In genomic region chr7:12985724-12986123, GRCm38 (mm10) we compare ENCODE assay signal across 25 mouse cellular contexts. TPM values are rescaled to one million over a fixed set of nuclear protein-coding genes. Genes with fewer than 3 reads are reported as not detected.
DNase-seq lines count a peak whose midpoint lies in the region; ATAC-seq and TF ChIP-seq lines count a peak whose summit lies in the region.
"Had no signal": no experiment of that assay in that cellular context is flagged by ENCODE, and none has a peak within 500 bp of the region (broad histone marks: within the 10 kb centered on the region; RNA-seq: fewer than 3 reads in every experiment).

No protein-coding gene starts in this region.

- no peaks in the 10 kb centered on the region for H3K79me2 ChIP-seq in liver, adult 2 months (ENCODE audit: control insufficient read depth, insufficient read depth, low read length)

- TF ChIP-seq POLR2A in liver, adult 2 months (IDR thresholded peaks at IDR 0.05; ENCODE audit: extremely low read depth, insufficient read depth, low read length): no peak

- no peak overlapping the region for H3K4me3 ChIP-seq in liver, adult 2 months (ENCODE audit: insufficient read depth, low read depth, low read length)
- H3K4me3 ChIP-seq in liver, embryonic 14.5 days (ENCODE audit: insufficient read depth in 1 of 2, low read depth in 2 of 2, low read length in 2 of 2): no peak overlapping the region
- no peak overlapping the region for H3K4me3 ChIP-seq in hindbrain, embryonic 14.5 days (replicated peaks; ENCODE audit: low read length)
- H3K4me3 ChIP-seq in kidney, embryonic 16.5 days (ENCODE audit: low read length): no peak overlapping the region
- H3K4me3 ChIP-seq: embryonic facial prominence, embryonic 13.5 days; heart, embryonic 10.5 days; hindbrain, embryonic 12.5 days had no signal

- peak overlapping the region; percentile 43; the same call in 1 of the 2 replicates for H3K27ac ChIP-seq in liver, adult 2 months (replicated peaks; ENCODE audit: insufficient read depth, low read depth, low read length)
- H3K27ac ChIP-seq in liver, embryonic 14.5 days: peak overlapping the region; percentile 34
- H3K27ac ChIP-seq in hindbrain, embryonic 14.5 days: no peak overlapping the region
- H3K27ac ChIP-seq in kidney, embryonic 16.5 days (ENCODE audit: low read length): no peak overlapping the region
- H3K27ac ChIP-seq: embryonic facial prominence, embryonic 13.5 days; heart, embryonic 10.5 days; hindbrain, embryonic 12.5 days; hindbrain, postnatal 0 days had no signal

- no peak overlapping the region for H3K9ac ChIP-seq in liver, adult 2 months (ENCODE audit: low read depth, low read length)
- H3K9ac ChIP-seq in liver, embryonic 14.5 days (replicated peaks): no peak overlapping the region
- H3K9ac ChIP-seq in hindbrain, embryonic 14.5 days: no peak overlapping the region
- no peak overlapping the region for H3K9ac ChIP-seq in kidney, embryonic 16.5 days (replicated peaks; ENCODE audit: low read length)
- H3K9ac ChIP-seq: embryonic facial prominence, embryonic 13.5 days; hindbrain, embryonic 12.5 days had no signal

- no peaks in the 10 kb centered on the region for H3K27me3 ChIP-seq in liver, adult 2 months (ENCODE audit: control insufficient read depth, insufficient read depth, low read length)
- H3K27me3 ChIP-seq in liver, embryonic 14.5 days (ENCODE audit: control insufficient read depth, insufficient read depth, low read length): no peaks in the 10 kb centered on the region
- no peaks in the 10 kb centered on the region for H3K27me3 ChIP-seq in hindbrain, embryonic 14.5 days (ENCODE audit: control insufficient read depth, insufficient read depth, low read length)
- no peaks in the 10 kb centered on the region for H3K27me3 ChIP-seq in kidney, embryonic 16.5 days (ENCODE audit: insufficient read depth, low read length)
- H3K27me3 ChIP-seq: CH12.LX; embryonic facial prominence, embryonic 13.5 days; hindbrain, embryonic 12.5 days; Patski had no signal

- no peak for TF ChIP-seq CTCF in liver, adult 2 months (IDR thresholded peaks at IDR 0.05; ENCODE audit: low read depth, low read length)
- TF ChIP-seq CTCF in liver, embryonic 14.5 days (IDR thresholded peaks at IDR 0.05; ENCODE audit: low read depth): no peak

- 89% methylated on average over 1 of the region's 1 CpGs for WGBS in liver, adult 2 months
- 22% methylated on average over 1 of the region's 1 CpGs for WGBS in liver, embryonic 14.5 days (ENCODE audit: insufficient replicate concordance)
- WGBS in hindbrain, embryonic 14.5 days: 94% methylated on average over 1 of the region's 1 CpGs
- 83% methylated on average over 1 of the region's 1 CpGs for WGBS in kidney, embryonic 16.5 days

- peak; percentile 57 for DNase-seq in c-Kit-positive CD71-positive TER-119-negative erythroid progenitor cells, embryonic 14.5 days (ENCODE audit: low read depth)
- no peak for DNase-seq in liver, adult 2 months (ENCODE audit: extremely low read depth, low read depth, low spot score)
- peak in 2 of 3 experiments; percentile 52 to 53 for DNase-seq in liver, embryonic 14.5 days (ENCODE audit: low read depth in 3 of 3, low spot score in 3 of 3)
- no peak for DNase-seq in hindbrain, embryonic 14.5 days (ENCODE audit: low spot score)
- DNase-seq in testis, postnatal 10 days (ENCODE audit: low spot score): no peak
- DNase-seq: adrenal gland, adult 2 months; adrenal gland, postnatal 25 days; cerebellum, adult 18-20 months; cerebellum, adult 9-11 months; cerebellum, postnatal 36 days; gastrocnemius, postnatal 10 days; heart, adult 18-20 months; heart, postnatal 10 days; heart, postnatal 4 days had no signal

- H3K36me3 ChIP-seq in liver, adult 2 months (ENCODE audit: control insufficient read depth, insufficient read depth, low read length): peaks cover 41% of the 10 kb centered on the region
- no peaks in the 10 kb centered on the region for H3K36me3 ChIP-seq in liver, embryonic 14.5 days (replicated peaks; ENCODE audit: control insufficient read depth, insufficient read depth, low read depth)
- H3K36me3 ChIP-seq in hindbrain, embryonic 14.5 days (replicated peaks; ENCODE audit: control insufficient read depth, insufficient read depth): 0 out of 2 replicates have a peak, but pooled peaks cover 6% of the 10 kb centered on the region
- no peaks in the 10 kb centered on the region for H3K36me3 ChIP-seq in kidney, embryonic 16.5 days (ENCODE audit: insufficient read depth, low read length)

- H3K4me1 ChIP-seq in liver, adult 2 months (ENCODE audit: control insufficient read depth, insufficient read depth, low read length): peaks cover 11% of the 10 kb centered on the region
- peaks cover 27 to 39% of the 10 kb centered on the region in 2 experiments for H3K4me1 ChIP-seq in liver, embryonic 14.5 days (replicated peaks; ENCODE audit: control insufficient read depth in 2 of 2, insufficient read depth in 2 of 2, low read length in 1 of 2)
- no peaks in the 10 kb centered on the region for H3K4me1 ChIP-seq in hindbrain, embryonic 14.5 days (replicated peaks; ENCODE audit: control insufficient read depth, insufficient read depth, low read length)
- H3K4me1 ChIP-seq in kidney, embryonic 16.5 days (ENCODE audit: insufficient read depth, low read length): no peaks in the 10 kb centered on the region
- H3K4me1 ChIP-seq: embryonic facial prominence, embryonic 13.5 days; heart, embryonic 10.5 days; hindbrain, embryonic 12.5 days had no signal

- peak; percentile 55 for ATAC-seq in liver, embryonic 14.5 days (ENCODE audit: insufficient read depth)
- ATAC-seq in megakaryocyte progenitor cell, adult 5-6 weeks (replicated peaks; ENCODE audit: poor library complexity): peak; percentile 24; the same call in 1 of the 2 replicates
- ATAC-seq in hindbrain, embryonic 14.5 days (ENCODE audit: low FRiP score): no peak
- ATAC-seq in kidney, embryonic 16.5 days (ENCODE audit: low FRiP score, low TSS enrichment): no peak
- ATAC-seq: activated CD4-positive, CD25-positive, alpha-beta regulatory T cell, adult 4 months; forebrain, embryonic 14.5 days; hindbrain, postnatal 0 days; Patski had no signal

- H3K4me2 ChIP-seq in liver, embryonic 14.5 days (ENCODE audit: low read depth): no peak overlapping the region
- no peak overlapping the region for H3K4me2 ChIP-seq in hindbrain, embryonic 14.5 days (replicated peaks)
- no peak overlapping the region for H3K4me2 ChIP-seq in kidney, embryonic 16.5 days (replicated peaks; ENCODE audit: low read depth, low read length)
- H3K4me2 ChIP-seq: embryonic facial prominence, embryonic 13.5 days; hindbrain, embryonic 12.5 days had no signal

- H3K9me3 ChIP-seq in liver, embryonic 14.5 days (ENCODE audit: control insufficient read depth, low read length): no peaks in the 10 kb centered on the region
- no peaks in the 10 kb centered on the region for H3K9me3 ChIP-seq in hindbrain, embryonic 14.5 days (ENCODE audit: control insufficient read depth, low read length)
- no peaks in the 10 kb centered on the region for H3K9me3 ChIP-seq in kidney, embryonic 16.5 days (ENCODE audit: low read length)
- H3K9me3 ChIP-seq: embryonic facial prominence, embryonic 13.5 days; heart, embryonic 10.5 days; hindbrain, embryonic 12.5 days had no signal

- TF ChIP-seq EP300 in liver, embryonic 14.5 days (IDR thresholded peaks at IDR 0.05; ENCODE audit: low read depth): peak; percentile 71

RNA-seq across cellular contexts. Expression of gene Zfp446, which starts 8.1 kb away (rescaled TPM):
- total RNA-seq in liver, adult 2 months (2014; rRNA removed): 1.3 and 1.4 TPM in 2 replicates
- 1.9 and 3.6 TPM in 2 replicates for polyA plus RNA-seq in liver, adult 2 months (2012; rRNA removed)
- polyA plus RNA-seq in liver, embryonic 14.5 days (2012; rRNA removed): 2.1 and 2.4 TPM in 2 replicates
- 0.93 and 1.1 TPM in 2 replicates for polyA plus RNA-seq in liver, embryonic 14.5 days (2014; fragmentation: Nextera tagmentation; extraction: Ambion mirVana)
- total RNA-seq in megakaryocyte progenitor cell, adult 5-6 weeks (2015): 3.1 and 4.4 TPM in 2 replicates
- total RNA-seq in megakaryocyte progenitor cell, adult 5-6 weeks (2017): 2.6 and 3.3 TPM in 2 replicates
- 6.6 and 8.9 TPM in 2 replicates for polyA plus RNA-seq in hindbrain, embryonic 14.5 days (2014; fragmentation: Nextera tagmentation; extraction: Ambion mirVana)
- 12.4 and 14.4 TPM in 2 replicates for polyA plus RNA-seq in kidney, embryonic 16.5 days (2015; fragmentation: Nextera tagmentation; extraction: Ambion mirVana)

RNA-seq across cellular contexts. Expression of gene Slc27a5, which starts 12.3 kb away (rescaled TPM):
- 1,289 and 1,401 TPM in 2 replicates for total RNA-seq in liver, adult 2 months (2014; rRNA removed)
- 1,497 and 1,713 TPM in 2 replicates for polyA plus RNA-seq in liver, adult 2 months (2012; rRNA removed)
- 4.9 and 7.7 TPM in 2 replicates for polyA plus RNA-seq in liver, embryonic 14.5 days (2012; rRNA removed)
- 10.1 and 10.7 TPM in 2 replicates for polyA plus RNA-seq in liver, embryonic 14.5 days (2014; fragmentation: Nextera tagmentation; extraction: Ambion mirVana)
- total RNA-seq in megakaryocyte progenitor cell, adult 5-6 weeks (2015): not detected in 2 replicates
- not detected in 2 replicates for total RNA-seq in megakaryocyte progenitor cell, adult 5-6 weeks (2017)
- polyA plus RNA-seq in hindbrain, embryonic 14.5 days (2014; fragmentation: Nextera tagmentation; extraction: Ambion mirVana): 0.14 and 0.29 TPM in 2 replicates
- 0.11 and 0.40 TPM in 2 replicates for polyA plus RNA-seq in kidney, embryonic 16.5 days (2015; fragmentation: Nextera tagmentation; extraction: Ambion mirVana)
- total RNA-seq: adrenal gland, postnatal 25 days; heart, adult 18-20 months; heart, postnatal 10 days; heart, postnatal 4 days had no signal
- polyA plus RNA-seq: heart, embryonic 10.5 days; heart, embryonic 14.5 days had no signal

RNA-seq across cellular contexts. Expression of gene Trim28, which starts 13.2 kb away (rescaled TPM):
- 67.7 and 69.4 TPM in 2 replicates for total RNA-seq in liver, adult 2 months (2014; rRNA removed)
- polyA plus RNA-seq in liver, adult 2 months (2012; rRNA removed): 98.0 and 114 TPM in 2 replicates
- polyA plus RNA-seq in liver, embryonic 14.5 days (2012; rRNA removed): 119 and 138 TPM in 2 replicates
- polyA plus RNA-seq in liver, embryonic 14.5 days (2014; fragmentation: Nextera tagmentation; extraction: Ambion mirVana): 93.4 and 111 TPM in 2 replicates
- 389 and 409 TPM in 2 replicates for total RNA-seq in megakaryocyte progenitor cell, adult 5-6 weeks (2015)
- 506 and 507 TPM in 2 replicates for total RNA-seq in megakaryocyte progenitor cell, adult 5-6 weeks (2017)
- polyA plus RNA-seq in hindbrain, embryonic 14.5 days (2014; fragmentation: Nextera tagmentation; extraction: Ambion mirVana): 268 and 271 TPM in 2 replicates
- polyA plus RNA-seq in kidney, embryonic 16.5 days (2015; fragmentation: Nextera tagmentation; extraction: Ambion mirVana): 245 TPM in 2 replicates

RNA-seq across cellular contexts. Expression of gene Zfp324, which starts 20.1 kb away (rescaled TPM):
- total RNA-seq in liver, adult 2 months (2014; rRNA removed): 3.9 and 4.1 TPM in 2 replicates
- polyA plus RNA-seq in liver, adult 2 months (2012; rRNA removed): 3.4 and 5.2 TPM in 2 replicates
- 1.7 and 1.8 TPM in 2 replicates for polyA plus RNA-seq in liver, embryonic 14.5 days (2012; rRNA removed)
- 2.0 and 2.4 TPM in 2 replicates for polyA plus RNA-seq in liver, embryonic 14.5 days (2014; fragmentation: Nextera tagmentation; extraction: Ambion mirVana)
- total RNA-seq in megakaryocyte progenitor cell, adult 5-6 weeks (2015): 3.9 and 4.0 TPM in 2 replicates
- 6.5 and 8.5 TPM in 2 replicates for total RNA-seq in megakaryocyte progenitor cell, adult 5-6 weeks (2017)
- polyA plus RNA-seq in hindbrain, embryonic 14.5 days (2014; fragmentation: Nextera tagmentation; extraction: Ambion mirVana): 12.2 and 13.9 TPM in 2 replicates
- polyA plus RNA-seq in kidney, embryonic 16.5 days (2015; fragmentation: Nextera tagmentation; extraction: Ambion mirVana): 10.4 and 12.1 TPM in 2 replicates

RNA-seq across cellular contexts. Expression of gene Zbtb45, which starts 24.1 kb away (rescaled TPM):
- 0.28 and 1.2 TPM in 2 replicates for total RNA-seq in liver, adult 2 months (2014; rRNA removed)
- 4.5 TPM in 2 replicates for polyA plus RNA-seq in liver, adult 2 months (2012; rRNA removed)
- polyA plus RNA-seq in liver, embryonic 14.5 days (2012; rRNA removed): 9.8 and 10.9 TPM in 2 replicates
- 10.5 and 13.4 TPM in 2 replicates for polyA plus RNA-seq in liver, embryonic 14.5 days (2014; fragmentation: Nextera tagmentation; extraction: Ambion mirVana)
- total RNA-seq in megakaryocyte progenitor cell, adult 5-6 weeks (2015): 11.4 and 13.8 TPM in 2 replicates
- 7.8 and 9.8 TPM in 2 replicates for total RNA-seq in megakaryocyte progenitor cell, adult 5-6 weeks (2017)
- 37.9 and 40.8 TPM in 2 replicates for polyA plus RNA-seq in hindbrain, embryonic 14.5 days (2014; fragmentation: Nextera tagmentation; extraction: Ambion mirVana)
- polyA plus RNA-seq in kidney, embryonic 16.5 days (2015; fragmentation: Nextera tagmentation; extraction: Ambion mirVana): 28.3 and 29.2 TPM in 2 replicates

Comparison
In these comparisons a context has a peak if more than half of its experiments do, and no peak if none do; other contexts are left out.
1. DNase-seq: peak in c-Kit-positive CD71-positive TER-119-negative erythroid progenitor cells, embryonic 14.5 days (single experiment) and liver, embryonic 14.5 days (2 of 3); none in liver, adult 2 months (single experiment), hindbrain, embryonic 14.5 days (single experiment) and testis, postnatal 10 days (single experiment).
2. RNA of gene Slc27a5, which starts 12.3 kb away (polyA plus RNA-seq): 1,497 to 1,713 TPM in liver, adult 2 months; 4.9 to 10.7 TPM in liver, embryonic 14.5 days, 0.14 to 0.29 TPM in hindbrain, embryonic 14.5 days and 0.11 to 0.40 TPM in kidney, embryonic 16.5 days; every median in the first group is over 100 times any median in the second.
3. H3K27ac ChIP-seq: peak in liver, adult 2 months (single experiment) and liver, embryonic 14.5 days (single experiment); none in hindbrain, embryonic 14.5 days (single experiment) and kidney, embryonic 16.5 days (single experiment).
4. ATAC-seq: peak in liver, embryonic 14.5 days (single experiment) and megakaryocyte progenitor cell, adult 5-6 weeks (single experiment); none in hindbrain, embryonic 14.5 days (single experiment) and kidney, embryonic 16.5 days (single experiment).